ENCODE assay signal across 19 mouse cellular contexts in genomic region chr10:126997340-126998113, GRCm38 (mm10). TPM values are rescaled to one million over a fixed set of nuclear protein-coding genes. Genes with fewer than 3 reads are reported as not detected.
DNase-seq lines count a peak whose midpoint lies in the region; ATAC-seq and TF ChIP-seq lines count a peak whose summit lies in the region.
"Had no signal": no experiment of that assay in that cellular context is flagged by ENCODE, and none has a peak within 500 bp of the region (broad histone marks: within the 10 kb centered on the region; RNA-seq: fewer than 3 reads in every experiment).

No protein-coding gene starts in this region.

- TF ChIP-seq CTCF in heart, adult 2 months (IDR thresholded peaks at IDR 0.05), result 0 out of 2 replicates have a peak, but pooled peaks have one; percentile 2

- no peak overlapping the region for H3K4me3 ChIP-seq in heart, adult 2 months
- H3K4me3 ChIP-seq in limb, embryonic 15.5 days, result no peak overlapping the region
- H3K4me3 ChIP-seq in limb, embryonic 10.5 days, result no peak overlapping the region
- no peak overlapping the region for H3K4me3 ChIP-seq in midbrain, embryonic 14.5 days (replicated peaks; ENCODE audit: low read depth, low read length)
- H3K4me3 ChIP-seq: heart, embryonic 15.5 days; hindbrain, embryonic 12.5 days; liver, embryonic 12.5 days; midbrain, embryonic 12.5 days had no signal

- H3K36me3 ChIP-seq in heart, adult 2 months (ENCODE audit: control insufficient read depth, insufficient read depth, low read length), result 0 out of 2 replicates have a peak, but pooled peaks cover 3% of the 10 kb centered on the region
- peaks cover 66% of the 10 kb centered on the region for H3K36me3 ChIP-seq in limb, embryonic 15.5 days
- peaks cover 73% of the 10 kb centered on the region for H3K36me3 ChIP-seq in limb, embryonic 10.5 days
- H3K36me3 ChIP-seq in midbrain, embryonic 14.5 days (ENCODE audit: control insufficient read depth, insufficient read depth, low read length), result peaks cover 57% of the 10 kb centered on the region

- no peak overlapping the region for H3K9ac ChIP-seq in heart, adult 2 months (ENCODE audit: low read depth, low read length)
- H3K9ac ChIP-seq in limb, embryonic 15.5 days, result no peak overlapping the region
- no peak overlapping the region for H3K9ac ChIP-seq in midbrain, embryonic 14.5 days (replicated peaks; ENCODE audit: low read length)
- H3K9ac ChIP-seq: heart, embryonic 15.5 days; hindbrain, embryonic 12.5 days; liver, embryonic 12.5 days; lung, embryonic 14.5 days; midbrain, embryonic 12.5 days had no signal

- TF ChIP-seq EP300 in heart, adult 2 months (IDR thresholded peaks at IDR 0.05; ENCODE audit: insufficient read depth, low read depth, low read length), result no peak

- H3K79me2 ChIP-seq in heart, adult 2 months (replicated peaks; ENCODE audit: control insufficient read depth, insufficient read depth, low read length), result no peaks in the 10 kb centered on the region; the same call in 1 of the 2 replicates

- no peak overlapping the region for H3K4me2 ChIP-seq in limb, embryonic 15.5 days
- H3K4me2 ChIP-seq in midbrain, embryonic 14.5 days (ENCODE audit: low read length), result no peak overlapping the region
- H3K4me2 ChIP-seq: heart, embryonic 15.5 days; hindbrain, embryonic 12.5 days; liver, embryonic 12.5 days; lung, embryonic 14.5 days; midbrain, embryonic 12.5 days had no signal

- H3K27me3 ChIP-seq in heart, adult 2 months (ENCODE audit: control insufficient read depth, insufficient read depth, low read length), result no peaks in the 10 kb centered on the region
- no peaks in the 10 kb centered on the region for H3K27me3 ChIP-seq in limb, embryonic 15.5 days
- H3K27me3 ChIP-seq in limb, embryonic 10.5 days (ENCODE audit: low read depth, poor library complexity, severe bottlenecking), result no peaks in the 10 kb centered on the region
- no peaks in the 10 kb centered on the region for H3K27me3 ChIP-seq in midbrain, embryonic 14.5 days (ENCODE audit: control insufficient read depth, insufficient read depth, low read length)
- H3K27me3 ChIP-seq: heart, embryonic 15.5 days; hindbrain, embryonic 12.5 days; liver, embryonic 12.5 days; midbrain, embryonic 12.5 days had no signal

- peak; percentile 20 to 54 for DNase-seq in cerebellum, adult 18-20 months
- no peak for DNase-seq in heart, adult 2 months
- DNase-seq in heart, postnatal 14 days, result no peak
- no peak for DNase-seq in limb, embryonic 10.5 days (ENCODE audit: low spot score)
- DNase-seq in midbrain, embryonic 14.5 days, result no peak
- DNase-seq: B cell, adult 2 months; cerebellum, adult 11 months; lung, embryonic 14.5 days; thymus, postnatal 36 days had no signal

- H3K4me1 ChIP-seq in heart, adult 2 months (ENCODE audit: control insufficient read depth, insufficient read depth, low read length), result peaks cover 2% of the 10 kb centered on the region; the same call in 1 of the 2 replicates
- peaks cover 15% of the 10 kb centered on the region for H3K4me1 ChIP-seq in limb, embryonic 15.5 days
- 0 out of 2 replicates have a peak, but pooled peaks cover 4% of the 10 kb centered on the region for H3K4me1 ChIP-seq in limb, embryonic 10.5 days
- no peaks in the 10 kb centered on the region for H3K4me1 ChIP-seq in midbrain, embryonic 14.5 days (ENCODE audit: control insufficient read depth, insufficient read depth, low read length)
- H3K4me1 ChIP-seq: heart, embryonic 15.5 days; hindbrain, embryonic 12.5 days; midbrain, embryonic 12.5 days had no signal

- no peak overlapping the region for H3K27ac ChIP-seq in heart, adult 2 months
- peak overlapping the region; percentile 3; the same call in 1 of the 2 replicates for H3K27ac ChIP-seq in limb, embryonic 15.5 days
- no peak overlapping the region for H3K27ac ChIP-seq in limb, embryonic 10.5 days
- H3K27ac ChIP-seq in midbrain, embryonic 14.5 days (replicated peaks; ENCODE audit: low read depth, low read length), result no peak overlapping the region
- H3K27ac ChIP-seq: heart, embryonic 15.5 days; hindbrain, embryonic 12.5 days; liver, embryonic 12.5 days; midbrain, embryonic 12.5 days had no signal

- intact Hi-C loops in heart, adult 2 months (cut with DNase I), result no loop called here
- intact Hi-C loops in heart, postnatal 14 days (cut with DNase I), result no loop called here

- H3K9me3 ChIP-seq in limb, embryonic 15.5 days, result no peaks in the 10 kb centered on the region
- H3K9me3 ChIP-seq in limb, embryonic 10.5 days (replicated peaks), result no peaks in the 10 kb centered on the region
- no peaks in the 10 kb centered on the region for H3K9me3 ChIP-seq in midbrain, embryonic 14.5 days (ENCODE audit: control insufficient read depth, low read length)
- H3K9me3 ChIP-seq: heart, embryonic 15.5 days; hindbrain, embryonic 12.5 days; liver, embryonic 12.5 days; midbrain, embryonic 12.5 days had no signal

- no peak for TF ChIP-seq POLR2A in heart, adult 2 months (IDR thresholded peaks at IDR 0.05; ENCODE audit: insufficient read depth, low read depth, low read length)

- no peak for ATAC-seq in cerebellum, adult (ENCODE audit: insufficient number of reproducible peaks, low FRiP score, low TSS enrichment)
- ATAC-seq in limb, embryonic 15.5 days (ENCODE audit: insufficient number of reproducible peaks, low FRiP score, low TSS enrichment, low read depth), result no peak
- ATAC-seq in hematopoietic stem cell, adult 5-6 weeks (replicated peaks in 1 of 2; ENCODE audit: insufficient read depth in 1 of 2, low FRiP score in 2 of 2, low TSS enrichment in 1 of 2, low read depth in 1 of 2, poor library complexity in 2 of 2, severe bottlenecking in 2 of 2), result peak; percentile 18 to 22; a peak in 2 of 4 replicates
- no peak for ATAC-seq in midbrain, embryonic 14.5 days (ENCODE audit: low FRiP score, low TSS enrichment)
- ATAC-seq: forebrain, embryonic 14.5 days; liver, embryonic 12.5 days had no signal

- 44% methylated on average over 13 of the region's 13 CpGs for WGBS in heart, adult 2 months
- 47% methylated on average over 13 of the region's 13 CpGs for WGBS in limb, embryonic 15.5 days
- 76% methylated on average over 13 of the region's 13 CpGs for WGBS in limb, embryonic 10.5 days
- 82% methylated on average over 13 of the region's 13 CpGs for WGBS in midbrain, embryonic 14.5 days

RNA-seq across cellular contexts. Expression of gene Avil, which starts 3.0 kb away (rescaled TPM):
- under 1 TPM; 0.34 to 0.48 TPM for total RNA-seq in heart, adult 2 months (2021)
- 0.26 and 0.29 TPM in 2 replicates for polyA plus RNA-seq in heart, adult 2 months (2012; rRNA removed)
- under 1 TPM; 0.19 to 0.56 TPM for total RNA-seq in heart, postnatal 14 days (2021)
- polyA plus RNA-seq in limb, embryonic 15.5 days (2015; fragmentation: Nextera tagmentation; extraction: Ambion mirVana), result 0.50 and 0.71 TPM in 2 replicates
- polyA plus RNA-seq in limb, embryonic 10.5 days (2016; fragmentation: Nextera tagmentation; extraction: Ambion mirVana), result 0.05 and 0.06 TPM in 2 replicates
- 0.30 TPM in 1 of 2 replicates, not detected in the other for total RNA-seq in hematopoietic stem cell, adult 5-6 weeks (2017)
- polyA plus RNA-seq in midbrain, embryonic 14.5 days (2014; fragmentation: Nextera tagmentation; extraction: Ambion mirVana), result 1.9 and 2.1 TPM in 2 replicates
- total RNA-seq: granulocyte monocyte progenitor cell, adult 5-6 weeks had no signal

RNA-seq across cellular contexts. Expression of gene Ctdsp2, which starts 19.0 kb away (rescaled TPM):
- 100 to 1,000 TPM in 1 of 2 experiments, 10 to 100 TPM in 1; 82.2 to 108 TPM for total RNA-seq in heart, adult 2 months (2021)
- polyA plus RNA-seq in heart, adult 2 months (2012; rRNA removed), result 85.6 and 114 TPM in 2 replicates
- 100 to 1,000 TPM; 104 to 122 TPM for total RNA-seq in heart, postnatal 14 days (2021)
- 72.2 and 85.8 TPM in 2 replicates for polyA plus RNA-seq in limb, embryonic 15.5 days (2015; fragmentation: Nextera tagmentation; extraction: Ambion mirVana)
- 45.9 and 59.0 TPM in 2 replicates for polyA plus RNA-seq in limb, embryonic 10.5 days (2016; fragmentation: Nextera tagmentation; extraction: Ambion mirVana)
- 41.1 and 46.3 TPM in 2 replicates for total RNA-seq in hematopoietic stem cell, adult 5-6 weeks (2017)
- 19.1 and 26.2 TPM in 2 replicates for polyA plus RNA-seq in midbrain, embryonic 14.5 days (2014; fragmentation: Nextera tagmentation; extraction: Ambion mirVana)

RNA-seq across cellular contexts. Expression of gene Tsfm, which starts 33.1 kb away (rescaled TPM):
- total RNA-seq in heart, adult 2 months (2021), result 10 to 100 TPM; 50.8 to 58.7 TPM
- polyA plus RNA-seq in heart, adult 2 months (2012; rRNA removed), result 40.0 and 42.4 TPM in 2 replicates
- total RNA-seq in heart, postnatal 14 days (2021), result 10 to 100 TPM; 49.8 to 60.5 TPM
- 69.6 and 71.6 TPM in 2 replicates for polyA plus RNA-seq in limb, embryonic 15.5 days (2015; fragmentation: Nextera tagmentation; extraction: Ambion mirVana)
- 109 and 114 TPM in 2 replicates for polyA plus RNA-seq in limb, embryonic 10.5 days (2016; fragmentation: Nextera tagmentation; extraction: Ambion mirVana)
- 23.6 and 35.5 TPM in 2 replicates for total RNA-seq in hematopoietic stem cell, adult 5-6 weeks (2017)
- 56.0 and 64.9 TPM in 2 replicates for polyA plus RNA-seq in midbrain, embryonic 14.5 days (2014; fragmentation: Nextera tagmentation; extraction: Ambion mirVana)

RNA-seq across cellular contexts. Expression of gene Mettl1, which starts 43.7 kb away (rescaled TPM):
- 1 to 10 TPM; 6.3 to 7.0 TPM for total RNA-seq in heart, adult 2 months (2021)
- 12.3 and 16.0 TPM in 2 replicates for polyA plus RNA-seq in heart, adult 2 months (2012; rRNA removed)
- total RNA-seq in heart, postnatal 14 days (2021), result 1 to 10 TPM; 5.0 to 6.0 TPM
- 58.6 and 61.8 TPM in 2 replicates for polyA plus RNA-seq in limb, embryonic 15.5 days (2015; fragmentation: Nextera tagmentation; extraction: Ambion mirVana)
- polyA plus RNA-seq in limb, embryonic 10.5 days (2016; fragmentation: Nextera tagmentation; extraction: Ambion mirVana), result 60.2 and 64.6 TPM in 2 replicates
- 16.5 and 19.4 TPM in 2 replicates for total RNA-seq in hematopoietic stem cell, adult 5-6 weeks (2017)
- 17.4 and 20.8 TPM in 2 replicates for polyA plus RNA-seq in midbrain, embryonic 14.5 days (2014; fragmentation: Nextera tagmentation; extraction: Ambion mirVana)

RNA-seq across cellular contexts. Expression of gene Eef1akmt3, which starts 43.8 kb away (rescaled TPM):
- not detected for total RNA-seq in heart, adult 2 months (2021)
- polyA plus RNA-seq in heart, adult 2 months (2012; rRNA removed), result 0.06 TPM in 2 replicates
- under 1 TPM in 1 of 2 experiments, not detected in 1; 0.12 TPM for total RNA-seq in heart, postnatal 14 days (2021)
- polyA plus RNA-seq in limb, embryonic 15.5 days (2015; fragmentation: Nextera tagmentation; extraction: Ambion mirVana), result 1.9 and 2.0 TPM in 2 replicates
- 0.33 and 0.34 TPM in 2 replicates for polyA plus RNA-seq in limb, embryonic 10.5 days (2016; fragmentation: Nextera tagmentation; extraction: Ambion mirVana)
- not detected in 2 replicates for total RNA-seq in hematopoietic stem cell, adult 5-6 weeks (2017)
- 0.08 and 0.22 TPM in 2 replicates for polyA plus RNA-seq in midbrain, embryonic 14.5 days (2014; fragmentation: Nextera tagmentation; extraction: Ambion mirVana)
- total RNA-seq: granulocyte monocyte progenitor cell, adult 5-6 weeks; left cerebral cortex, postnatal 36 days had no signal

Comparison
In these comparisons a context has a peak if more than half of its experiments do, and no peak if none do; other contexts are left out.
1. DNase-seq: peak in cerebellum, adult 18-20 months (2 of 2); none in heart, adult 2 months (0 of 2), heart, postnatal 14 days (0 of 2), limb, embryonic 10.5 days (single experiment) and midbrain, embryonic 14.5 days (single experiment).
2. ATAC-seq: peak in hematopoietic stem cell, adult 5-6 weeks (2 of 2); none in cerebellum, adult (single experiment), limb, embryonic 15.5 days (single experiment) and midbrain, embryonic 14.5 days (single experiment).